Mouse (Mus musculus): ENCODE measurements around the gene Cfc1. TPM values are rescaled to one million over a fixed set of nuclear protein-coding genes. Genes with fewer than 3 reads are reported as not detected.
"Not testable (repeated sequence)": the region's sequence is repeated elsewhere in the genome, so short reads cannot be mapped to it uniquely, and the experiment has no call there.

Cfc1 gene
- total and polyA plus RNA-seq, 2 experiments from 2014 or later = not detected

- H3K4me3 ChIP-seq (ENCODE audit: low read depth, low read length) = no peak overlapping the region
- peaks cover 7% of the 10 kb centered on the region; the same call in 1 of the 2 replicates for H3K4me1 ChIP-seq (ENCODE audit: control insufficient read depth, insufficient read depth)
- H3K36me3 ChIP-seq (replicated peaks; ENCODE audit: control insufficient read depth, insufficient read depth, low read length) = no peaks in the 10 kb centered on the region
- no peak for ATAC-seq (ENCODE audit: insufficient read depth, low read depth)
- no peak for DNase-seq (ENCODE audit: low spot score)
- H3K9me3 ChIP-seq (replicated peaks; ENCODE audit: control insufficient read depth, low read length) = no peaks in the 10 kb centered on the region
- 80% methylated on average over 3 of the region's 3 CpGs for WGBS
- H3K27me3 ChIP-seq (ENCODE audit: control insufficient read depth, insufficient read depth, low read length) = no peaks in the 10 kb centered on the region
- no peak overlapping the region for H3K9ac ChIP-seq (replicated peaks; ENCODE audit: low read depth, low read length)
- no peak for TF ChIP-seq CTCF (IDR thresholded peaks at IDR 0.05; ENCODE audit: low read depth)
- H3K27ac ChIP-seq (ENCODE audit: low read depth) = no peak overlapping the region
- no peak overlapping the region for H3K4me2 ChIP-seq (ENCODE audit: low read depth, low read length)
These were observed 11.8 kb upstream of the Cfc1 start for GRCm38 (mm10) chr1:34523647-34524046.

GRCm38 (mm10) chr1:34534574-34534973 is 874 bp upstream of the Cfc1 start:
- 32% methylated on average over 3 of the region's 3 CpGs for WGBS
- not testable (repeated sequence) for H3K4me1 ChIP-seq (ENCODE audit: control insufficient read depth, insufficient read depth); ATAC-seq (ENCODE audit: insufficient read depth, low read depth); H3K4me2 ChIP-seq (ENCODE audit: low read depth, low read length); H3K27ac ChIP-seq (ENCODE audit: low read depth); DNase-seq (ENCODE audit: low spot score); H3K9ac ChIP-seq (replicated peaks; ENCODE audit: low read depth, low read length); H3K9me3 ChIP-seq (replicated peaks; ENCODE audit: control insufficient read depth, low read length); H3K36me3 ChIP-seq (replicated peaks; ENCODE audit: control insufficient read depth, insufficient read depth, low read length); H3K4me3 ChIP-seq (ENCODE audit: low read depth, low read length)
- H3K27me3 ChIP-seq (ENCODE audit: control insufficient read depth, insufficient read depth, low read length) = peaks cover 25% of the 10 kb centered on the region

- whole genome bisulfite sequencing = 3% methylated on average over 14 of the region's 14 CpGs
- Histone ChIP-seq H3K36me3 (replicated peaks; ENCODE audit: control insufficient read depth, insufficient read depth, low read length) (no peaks in the 10 kb centered on the region), H3K27me3 (ENCODE audit: control insufficient read depth, insufficient read depth, low read length) (peaks cover 25% of the 10 kb centered on the region), H3K4me1 (ENCODE audit: control insufficient read depth, insufficient read depth) (no peaks in the 10 kb centered on the region), H3K4me2 (ENCODE audit: low read depth, low read length) (peak overlapping the region; percentile 34), H3K9me3 (replicated peaks; ENCODE audit: control insufficient read depth, low read length) (no peaks in the 10 kb centered on the region), H3K4me3 (ENCODE audit: low read depth, low read length) (0 out of 2 replicates have a peak overlapping the region, but pooled peaks have one; percentile 5), H3K27ac (ENCODE audit: low read depth) (no peak overlapping the region), H3K9ac (replicated peaks; ENCODE audit: low read depth, low read length) (no peak overlapping the region)
- TF ChIP-seq EP300 (IDR thresholded peaks at IDR 0.05; ENCODE audit: low read depth) = no peak
- no peak for ATAC-seq (ENCODE audit: insufficient read depth, low read depth)
- peak; percentile 6 for DNase-seq (ENCODE audit: low spot score)
These were observed 881 bp downstream of the Cfc1 start for GRCm38 (mm10) chr1:34536291-34536766.

- TF ChIP-seq EP300 (IDR thresholded peaks at IDR 0.05; ENCODE audit: low read depth) (no peak), CTCF (IDR thresholded peaks at IDR 0.05; ENCODE audit: low read depth) (no peak)
- ATAC-seq (ENCODE audit: insufficient read depth, low read depth) (no peak), DNase-seq (ENCODE audit: low spot score) (no peak)
- peak overlapping the region; percentile 34 for H3K4me2 ChIP-seq (ENCODE audit: low read depth, low read length)
- H3K9ac ChIP-seq (replicated peaks; ENCODE audit: low read depth, low read length) = no peak overlapping the region
- H3K27me3 ChIP-seq (ENCODE audit: control insufficient read depth, insufficient read depth, low read length) = peaks cover 25% of the 10 kb centered on the region
- 0 out of 2 replicates have a peak overlapping the region, but pooled peaks have one; percentile 4 for H3K4me3 ChIP-seq (ENCODE audit: low read depth, low read length)
- H3K9me3 ChIP-seq (replicated peaks; ENCODE audit: control insufficient read depth, low read length) = no peaks in the 10 kb centered on the region
- WGBS = 9% methylated on average over 16 of the region's 16 CpGs
- H3K36me3 ChIP-seq (replicated peaks; ENCODE audit: control insufficient read depth, insufficient read depth, low read length) = no peaks in the 10 kb centered on the region
- no peak overlapping the region for H3K27ac ChIP-seq (ENCODE audit: low read depth)
- H3K4me1 ChIP-seq (ENCODE audit: control insufficient read depth, insufficient read depth) = no peaks in the 10 kb centered on the region
These were observed 1.5 kb downstream of the Cfc1 start for GRCm38 (mm10) chr1:34536767-34537485.

GRCm38 (mm10) chr1:34547074-34547473 is 11.6 kb downstream of the Cfc1 start:
- no peak for ATAC-seq (ENCODE audit: insufficient read depth, low read depth)
- no peaks in the 10 kb centered on the region; the same call in 1 of the 2 replicates for H3K9me3 ChIP-seq (replicated peaks; ENCODE audit: control insufficient read depth, low read length)

GRCm38 (mm10) chr1:34553690-34554089 is 18.2 kb downstream of the Cfc1 start:
- H3K4me3 ChIP-seq (ENCODE audit: low read depth, low read length) = no peak overlapping the region
- no peak overlapping the region for H3K4me2 ChIP-seq (ENCODE audit: low read depth, low read length)
- no peaks in the 10 kb centered on the region for H3K4me1 ChIP-seq (ENCODE audit: control insufficient read depth, insufficient read depth)

More at GRCm38 (mm10) chr1:34547074-34547473, 11.6 kb downstream of the Cfc1 start:
- H3K9ac ChIP-seq (replicated peaks; ENCODE audit: low read depth, low read length) = no peak overlapping the region
- H3K4me3 ChIP-seq (ENCODE audit: low read depth, low read length) = no peak overlapping the region
- H3K27me3 ChIP-seq (ENCODE audit: control insufficient read depth, insufficient read depth, low read length) = no peaks in the 10 kb centered on the region
- no peak for DNase-seq (ENCODE audit: low spot score)
- no peak for TF ChIP-seq EP300 (IDR thresholded peaks at IDR 0.05; ENCODE audit: low read depth)
- no peak for TF ChIP-seq CTCF (IDR thresholded peaks at IDR 0.05; ENCODE audit: low read depth)
- H3K4me2 ChIP-seq (ENCODE audit: low read depth, low read length) = no peak overlapping the region
- no peak overlapping the region for H3K27ac ChIP-seq (ENCODE audit: low read depth)
- H3K36me3 ChIP-seq (replicated peaks; ENCODE audit: control insufficient read depth, insufficient read depth, low read length) = no peaks in the 10 kb centered on the region
- WGBS = 63% methylated on average over 1 of the region's 1 CpGs
- H3K4me1 ChIP-seq (ENCODE audit: control insufficient read depth, insufficient read depth) = no peaks in the 10 kb centered on the region

More at GRCm38 (mm10) chr1:34553690-34554089, 18.2 kb downstream of the Cfc1 start:
- Histone ChIP-seq H3K9me3 (replicated peaks; ENCODE audit: control insufficient read depth, low read length) (no peaks in the 10 kb centered on the region; the same call in 1 of the 2 replicates), H3K36me3 (replicated peaks; ENCODE audit: control insufficient read depth, insufficient read depth, low read length) (no peaks in the 10 kb centered on the region), H3K9ac (replicated peaks; ENCODE audit: low read depth, low read length) (no peak overlapping the region), H3K27me3 (ENCODE audit: control insufficient read depth, insufficient read depth, low read length) (no peaks in the 10 kb centered on the region), H3K27ac (ENCODE audit: low read depth) (no peak overlapping the region)
- DNase-seq (ENCODE audit: low spot score) = no peak
- no peak for ATAC-seq (ENCODE audit: insufficient read depth, low read depth)
- 81% methylated on average over 1 of the region's 1 CpGs for WGBS
- TF ChIP-seq EP300 (IDR thresholded peaks at IDR 0.05; ENCODE audit: low read depth) (no peak), CTCF (IDR thresholded peaks at IDR 0.05; ENCODE audit: low read depth) (no peak)
